Mouse (Mus musculus): Measurements from ENCODE around the gene Olfr844.

DNA sequence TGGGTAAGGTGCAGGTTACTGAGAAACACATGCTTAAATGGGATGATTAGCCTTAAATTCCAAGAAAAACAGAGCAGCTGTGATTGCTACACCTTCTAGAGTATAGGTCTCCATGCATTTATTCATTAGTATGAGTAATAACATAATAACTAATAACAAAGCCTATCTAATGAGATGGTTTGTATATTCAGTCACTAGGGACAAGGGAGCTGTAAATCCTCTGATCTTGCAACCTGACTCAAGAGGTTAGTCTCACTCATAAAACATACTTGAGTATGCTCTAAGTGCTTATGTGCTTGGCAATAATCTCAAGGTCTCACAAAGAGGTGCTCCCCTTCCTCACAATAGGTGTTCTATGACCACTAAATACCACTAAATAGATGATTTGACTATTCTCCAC lies at the start of gene Olfr844:
- TF ChIP-seq CTCF (IDR thresholded peaks at IDR 0.05; ENCODE audit: insufficient read depth, low read length) = no peak
- TF ChIP-seq POLR2A (IDR thresholded peaks at IDR 0.05; ENCODE audit: borderline replicate concordance, extremely low read depth, low read depth, low read length) = no peak

All from lung, adult 2 months (tissue).